Mouse (Mus musculus) C2C12 (cell line): ENCODE measurements around the gene Nr1d1. TPM values are rescaled to one million over a fixed set of nuclear protein-coding genes. Genes with fewer than 3 reads are reported as not detected.
A peak's percentile ranks its signal among the peaks of the same experiment; 100 is the strongest.

ENCODE experiments used
- H3K27me3 ChIP-seq: one replicate; pipeline ENCODE4 v1.6.1; 2011; ENCODE audit not compliant: control insufficient read depth, insufficient read depth, insufficient read length
- H3K36me3 ChIP-seq: one replicate; pipeline ENCODE4 v1.6.1; 2011; ENCODE audit not compliant: control insufficient read depth, insufficient read depth
- H3K4me3 ChIP-seq: one replicate; pipeline ENCODE4 v1.5.1; 2011; ENCODE audit warnings: mild to moderate bottlenecking, control low read depth; ENCODE audit not compliant: poor library complexity, insufficient read depth, severe bottlenecking
- H3K79me2 ChIP-seq: one replicate; pipeline ENCODE4 v1.6.1; 2011; ENCODE audit not compliant: control insufficient read depth, insufficient read depth
- H3K79me3 ChIP-seq: one replicate; pipeline ENCODE4 v1.6.1; 2011; ENCODE audit warnings: low read depth, control low read depth
- H3ac ChIP-seq: one replicate; pipeline ENCODE3; 2011; ENCODE audit warnings: low read depth; ENCODE audit not compliant: control insufficient read depth, insufficient read length
- CEBPB ChIP-seq: IDR thresholded peaks from one replicate; pipeline ENCODE4 v1.6.1; 2011; ENCODE audit warnings: low read depth, mild to moderate bottlenecking, control low read depth, moderate library complexity
- CTCF ChIP-seq: IDR thresholded peaks from one replicate; pipeline ENCODE4 v1.5.1; 2011; ENCODE audit not compliant: control insufficient read depth, insufficient read depth, insufficient read length
- FOSL1 ChIP-seq: IDR thresholded peaks from one replicate; pipeline ENCODE4 v1.8.0; 2011; ENCODE audit warnings: mild to moderate bottlenecking, low read length; ENCODE audit not compliant: poor library complexity, insufficient read depth, severe bottlenecking
- MAX ChIP-seq: IDR thresholded peaks from one replicate; pipeline ENCODE4 v1.6.1; 2011; ENCODE audit warnings: mild to moderate bottlenecking, control low read depth
- MYOD1 ChIP-seq: IDR thresholded peaks from one replicate; pipeline ENCODE4 v1.6.1; 2011; ENCODE audit warnings: low read depth; ENCODE audit not compliant: control insufficient read depth, insufficient read length
- MYOG ChIP-seq: IDR thresholded peaks from one replicate; pipeline ENCODE4 v1.6.1; 2011; ENCODE audit not compliant: control insufficient read depth, insufficient read length; ENCODE audit errors: extremely low read depth
- USF1 ChIP-seq: IDR thresholded peaks from one replicate; pipeline ENCODE4 v1.6.1; 2011; ENCODE audit warnings: low read depth, mild to moderate bottlenecking, control low read depth, moderate library complexity
- polyA plus RNA-seq: library from polyadenylated mRNA; unstranded; fragments of >200 nt; fragmentation: generic; extraction: Trizol; gene quantifications from one replicate; pipeline ENCODE4 v1.2.1, GENCODE M21; 2012; ENCODE audit warnings: missing spikeins

The Nr1d1 gene
- polyA plus RNA-seq, 1 experiment: 22.3 TPM

- H3K4me3 ChIP-seq: no peak overlapping the region
- no peaks in the 10 kb centered on the region for H3K27me3 ChIP-seq
- TF ChIP-seq USF1 (no peak), CTCF (no peak), FOSL1 (no peak), CEBPB (no peak), MYOG (no peak)
- H3K79me3 ChIP-seq: peaks cover 4% of the 10 kb centered on the region
- no peaks in the 10 kb centered on the region for H3K36me3 ChIP-seq
- no peak overlapping the region for H3ac ChIP-seq
- H3K79me2 ChIP-seq: peaks cover 30% of the 10 kb centered on the region
These were observed 30.6 kb downstream of the Nr1d1 start for GRCm38 (mm10) chr11:98744456-98745019.

- Histone ChIP-seq H3K27me3 (no peaks in the 10 kb centered on the region), H3K36me3 (no peaks in the 10 kb centered on the region), H3K79me3 (peaks cover 4% of the 10 kb centered on the region), H3K79me2 (peaks cover 26% of the 10 kb centered on the region), H3ac (no peak overlapping the region), H3K4me3 (no peak overlapping the region)
- TF ChIP-seq CEBPB (no peak), CTCF (no peak), MYOG (no peak), USF1 (no peak), MYOD1 (no peak), FOSL1 (no peak), MAX (no peak)
These were observed 31.3 kb downstream of the Nr1d1 start for GRCm38 (mm10) chr11:98743655-98744345.

- Histone ChIP-seq H3K4me3 (peak overlapping the region; percentile 68), H3K36me3 (no peaks in the 10 kb centered on the region), H3K79me3 (peaks cover 1% of the 10 kb centered on the region), H3K79me2 (peaks cover 16% of the 10 kb centered on the region), H3K27me3 (no peaks in the 10 kb centered on the region), H3ac (peak overlapping the region; percentile 19)
- no peak for TF ChIP-seq CTCF
These were observed 32.5 kb downstream of the Nr1d1 start for GRCm38 (mm10) chr11:98742397-98743291.

GRCm38 (mm10) chr11:98741622-98742396 is 33.3 kb downstream of the Nr1d1 start:
- H3K4me3 ChIP-seq: peak overlapping the region; percentile 68
- H3K79me3 ChIP-seq: peaks cover 1% of the 10 kb centered on the region
- no peak for TF ChIP-seq MYOG
- TF ChIP-seq CTCF: peak; percentile 84
- peaks cover 16% of the 10 kb centered on the region for H3K79me2 ChIP-seq
- no peaks in the 10 kb centered on the region for H3K36me3 ChIP-seq
- peak overlapping the region; percentile 78 for H3ac ChIP-seq
- H3K27me3 ChIP-seq: no peaks in the 10 kb centered on the region

- H3ac ChIP-seq: peak overlapping the region; percentile 30
- H3K79me2 ChIP-seq: peaks cover 16% of the 10 kb centered on the region
- H3K79me3 ChIP-seq: peaks cover 1% of the 10 kb centered on the region
- no peaks in the 10 kb centered on the region for H3K27me3 ChIP-seq
- no peaks in the 10 kb centered on the region for H3K36me3 ChIP-seq
- H3K4me3 ChIP-seq: peak overlapping the region; percentile 68
- TF ChIP-seq MYOD1 (no peak), MYOG (no peak), MAX (no peak), FOSL1 (no peak), CTCF (no peak), USF1 (no peak), CEBPB (no peak)
These were observed 34.0 kb downstream of the Nr1d1 start for GRCm38 (mm10) chr11:98741051-98741620.
